Mouse (Mus musculus) midbrain, embryonic 13.5 days (tissue): ENCODE results near the gene Ppp2r5a. TPM values are rescaled to one million over a fixed set of nuclear protein-coding genes. Genes with fewer than 3 reads are reported as not detected.
A peak's percentile ranks its signal among the peaks of the same experiment; 100 is the strongest.

ENCODE experiments used
- ATAC-seq: fragments of 200-750 bp; cut with Nextera tagmentation; 2 replicates; pipeline ENCODE4 v1.8.0; 2017; ENCODE audit warnings: mild to moderate bottlenecking, moderate TSS enrichment, moderate library complexity
- H3K27ac ChIP-seq: fragments of 300-500 bp; sonication (generic); 2 replicates; pipeline ENCODE4 v1.5.1; 2015; ENCODE audit warnings: inconsistent platforms, mild to moderate bottlenecking, moderate library complexity
- H3K27me3 ChIP-seq: fragments of 300-500 bp; sonication (generic); 2 replicates; pipeline ENCODE4 v1.6.1; 2015; ENCODE audit warnings: mild to moderate bottlenecking, inconsistent platforms
- H3K36me3 ChIP-seq: fragments of 300-500 bp; sonication (generic); 2 replicates; pipeline ENCODE4 v1.6.1; 2015; ENCODE audit warnings: mild to moderate bottlenecking, inconsistent platforms
- H3K4me1 ChIP-seq: fragments of 300-500 bp; sonication (generic); replicated peaks from 2 replicates; pipeline ENCODE4 v1.6.1; 2015; ENCODE audit warnings: inconsistent platforms
- H3K4me2 ChIP-seq: fragments of 300-500 bp; sonication (generic); replicated peaks from 2 replicates; pipeline ENCODE4 v1.6.1; 2015; ENCODE audit warnings: moderate library complexity, mild to moderate bottlenecking, inconsistent platforms
- H3K4me3 ChIP-seq: fragments of 300-500 bp; sonication (generic); replicated peaks from 2 replicates; pipeline ENCODE4 v1.5.1; 2015; ENCODE audit warnings: mild to moderate bottlenecking, inconsistent platforms
- H3K9ac ChIP-seq: fragments of 300-500 bp; sonication (generic); replicated peaks from 2 replicates; pipeline ENCODE4 v1.6.1; 2015; ENCODE audit warnings: mild to moderate bottlenecking, inconsistent platforms
- H3K9me3 ChIP-seq: fragments of 300-500 bp; sonication (generic); 2 replicates; pipeline ENCODE4 v1.6.1; 2016; ENCODE audit warnings: mild to moderate bottlenecking, inconsistent platforms
- WGBS: fragments of 180-500 bp; shearing (Covaris S2); methylation state at CpG from one replicate; pipeline ENCODE4 v1.1.7; 2015; 5-methylcytosine and 5-hydroxymethylcytosine counted together
- polyA plus RNA-seq: library from polyadenylated mRNA; unstranded; fragments of >200 nt; fragmentation: Nextera tagmentation; extraction: Ambion mirVana; gene quantifications from 2 replicates; pipeline ENCODE4 v1.2.1, GENCODE M21; 2015

Gene Ppp2r5a
- polyA plus RNA-seq, 1 experiment from 2014 or later = 7.3 TPM

DNA sequence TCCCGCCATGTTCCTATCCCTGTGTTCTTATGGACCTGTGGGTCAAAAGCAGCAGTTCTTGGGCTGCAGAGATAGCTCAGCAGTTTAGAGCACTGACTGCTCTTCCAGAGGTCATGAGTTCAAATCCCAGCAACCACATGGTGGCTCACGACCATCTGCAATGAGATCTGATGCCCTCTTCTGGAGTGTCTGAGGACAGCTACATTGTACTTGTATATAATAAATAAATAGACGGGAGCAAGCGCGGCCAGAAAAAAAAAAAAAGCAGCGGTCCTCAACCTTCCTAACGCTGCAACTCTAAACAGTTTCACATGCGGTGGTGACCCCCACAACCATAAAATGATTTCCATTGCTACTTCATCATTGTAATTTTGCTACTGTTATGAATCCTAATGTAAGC lies 86.3 kb downstream of the Ppp2r5a start:
- ATAC-seq = no peak
- Histone ChIP-seq H3K27ac (no peak overlapping the region), H3K9ac (no peak overlapping the region), H3K4me3 (peak overlapping the region; percentile 66; the same call in 1 of the 2 replicates), H3K27me3 (no peaks in the 10 kb centered on the region), H3K9me3 (no peaks in the 10 kb centered on the region), H3K36me3 (no peaks in the 10 kb centered on the region), H3K4me1 (peaks cover 16% of the 10 kb centered on the region), H3K4me2 (peak overlapping the region; percentile 78)
- WGBS = 83% methylated on average over 8 of the region's 8 CpGs

DNA sequence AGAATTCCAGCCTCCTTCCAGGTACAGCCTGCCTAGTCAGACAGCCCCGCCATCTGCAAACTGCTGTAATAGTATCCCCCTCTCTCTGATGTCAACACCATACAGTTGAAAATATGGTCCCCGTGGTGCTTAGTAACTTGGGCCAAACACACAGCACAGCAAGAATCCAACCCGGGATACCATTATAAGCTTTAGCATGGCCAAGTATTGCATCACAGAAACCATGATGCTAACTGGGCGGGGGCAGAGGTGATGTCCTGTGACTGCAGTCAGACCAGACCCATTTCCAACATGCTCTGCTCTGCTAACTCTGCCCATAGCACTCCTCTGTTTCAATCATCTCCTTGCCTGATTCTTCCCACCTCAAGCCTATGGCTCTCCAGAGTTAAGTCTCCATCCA lies 89.1 kb downstream of the Ppp2r5a start:
- Histone ChIP-seq H3K36me3 (no peaks in the 10 kb centered on the region), H3K27ac (no peak overlapping the region), H3K4me2 (no peak overlapping the region), H3K9me3 (no peaks in the 10 kb centered on the region), H3K9ac (no peak overlapping the region), H3K4me3 (no peak overlapping the region), H3K27me3 (no peaks in the 10 kb centered on the region), H3K4me1 (peaks cover 16% of the 10 kb centered on the region)
- ATAC-seq = no peak
- 88% methylated on average over 4 of the region's 4 CpGs for WGBS

DNA sequence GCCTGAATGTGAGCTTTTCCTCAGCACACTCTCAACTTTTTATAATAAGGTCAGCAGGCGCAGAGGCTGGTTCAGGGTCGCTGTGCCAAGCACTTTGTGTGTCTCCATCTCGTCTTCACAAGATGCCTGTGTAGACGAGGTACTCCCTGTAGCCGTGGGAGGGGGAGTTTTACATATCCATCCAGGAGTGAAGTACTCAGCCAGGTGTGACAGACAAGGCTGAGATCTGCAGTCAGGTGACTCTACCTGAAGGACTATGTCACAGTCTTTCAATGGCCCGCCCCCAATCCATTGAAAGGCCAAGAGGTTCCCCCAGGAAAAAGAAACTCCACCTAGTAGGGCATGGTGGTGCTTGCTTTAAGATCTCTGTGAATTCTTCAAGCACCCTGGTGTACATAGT lies 89.9 kb downstream of the Ppp2r5a start:
- H3K4me1 ChIP-seq = peaks cover 16% of the 10 kb centered on the region
- H3K4me2 ChIP-seq = peak overlapping the region; percentile 53; the same call in 1 of the 2 replicates
- no peak for ATAC-seq
- H3K27ac ChIP-seq = no peak overlapping the region
- 81% methylated on average over 6 of the region's 6 CpGs for WGBS
- H3K27me3 ChIP-seq = no peaks in the 10 kb centered on the region
- no peak overlapping the region for H3K9ac ChIP-seq
- H3K4me3 ChIP-seq = no peak overlapping the region
- 0 out of 2 replicates have a peak, but pooled peaks cover 2% of the 10 kb centered on the region for H3K9me3 ChIP-seq
- peaks cover 2% of the 10 kb centered on the region; the same call in 1 of the 2 replicates for H3K36me3 ChIP-seq

DNA sequence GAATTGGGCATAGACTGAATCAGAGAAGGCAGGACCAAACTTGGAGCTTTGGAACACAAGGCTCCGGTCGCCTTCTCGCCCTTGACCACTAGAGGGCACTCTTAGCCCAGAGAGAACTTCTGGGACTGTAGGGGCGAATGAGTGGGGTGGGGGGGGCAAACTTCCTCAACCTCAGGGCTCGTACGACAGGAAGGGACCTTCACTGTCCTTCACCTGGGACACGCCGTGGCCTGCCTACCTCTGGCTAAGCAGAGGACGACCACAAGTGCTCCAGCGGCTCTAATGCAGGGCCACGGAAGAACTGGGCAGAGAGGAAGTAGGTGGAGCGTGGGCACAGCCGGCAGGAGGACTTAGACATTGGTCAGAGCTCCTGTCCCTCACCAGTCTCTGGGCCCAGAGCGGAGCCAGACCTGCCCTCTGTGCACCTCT lies 90.5 kb downstream of the Ppp2r5a start:
- H3K4me1 ChIP-seq = peaks cover 14% of the 10 kb centered on the region
- no peaks in the 10 kb centered on the region for H3K27me3 ChIP-seq
- ATAC-seq = peak; percentile 86
- H3K9ac ChIP-seq = 0 out of 2 replicates have a peak overlapping the region, but pooled peaks have one; percentile 33
- 1% methylated on average over 14 of the region's 14 CpGs for WGBS
- peak overlapping the region; percentile 47 for H3K4me3 ChIP-seq
- no peak overlapping the region for H3K27ac ChIP-seq
- peaks cover 8% of the 10 kb centered on the region; the same call in 1 of the 2 replicates for H3K36me3 ChIP-seq
- 0 out of 2 replicates have a peak, but pooled peaks cover 6% of the 10 kb centered on the region for H3K9me3 ChIP-seq
- peak overlapping the region; percentile 53 for H3K4me2 ChIP-seq

DNA sequence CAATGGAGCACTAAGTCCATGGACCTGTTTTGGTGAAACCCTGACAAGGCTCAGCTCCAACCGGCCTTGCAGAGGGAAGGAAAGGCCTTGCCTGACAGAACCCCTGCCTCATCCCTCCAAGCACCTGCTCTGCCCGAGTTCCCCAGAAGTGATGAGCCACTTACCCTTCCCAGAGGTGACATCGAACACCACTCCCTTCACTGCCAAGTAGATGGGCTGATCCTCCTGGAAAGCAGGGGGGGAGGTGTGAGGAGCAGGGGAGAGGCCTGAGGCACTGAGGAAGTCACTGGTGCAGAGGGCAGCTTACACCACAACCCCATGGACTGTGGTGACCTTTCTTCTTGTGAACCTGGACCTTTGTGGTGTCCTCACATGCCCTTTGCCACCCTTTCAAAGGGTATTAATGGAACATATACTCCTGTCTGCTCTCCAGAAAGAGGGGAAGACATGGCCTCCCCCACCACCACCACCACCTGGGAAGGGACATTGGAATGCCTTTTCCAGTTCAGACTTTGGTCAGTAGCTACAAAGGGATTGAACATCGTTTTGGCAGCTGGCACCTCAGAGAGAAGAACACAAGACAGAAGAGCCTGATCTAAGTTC lies 91.7 kb downstream of the Ppp2r5a start:
- H3K4me2 ChIP-seq = no peak overlapping the region
- no peaks in the 10 kb centered on the region for H3K27me3 ChIP-seq
- H3K9ac ChIP-seq = no peak overlapping the region
- no peak for ATAC-seq
- H3K4me3 ChIP-seq = no peak overlapping the region
- no peak overlapping the region for H3K27ac ChIP-seq
- H3K36me3 ChIP-seq = peaks cover 10% of the 10 kb centered on the region; the same call in 1 of the 2 replicates
- 70% methylated on average over 4 of the region's 4 CpGs for WGBS
- 0 out of 2 replicates have a peak, but pooled peaks cover 6% of the 10 kb centered on the region for H3K9me3 ChIP-seq
- peaks cover 7% of the 10 kb centered on the region for H3K4me1 ChIP-seq

DNA sequence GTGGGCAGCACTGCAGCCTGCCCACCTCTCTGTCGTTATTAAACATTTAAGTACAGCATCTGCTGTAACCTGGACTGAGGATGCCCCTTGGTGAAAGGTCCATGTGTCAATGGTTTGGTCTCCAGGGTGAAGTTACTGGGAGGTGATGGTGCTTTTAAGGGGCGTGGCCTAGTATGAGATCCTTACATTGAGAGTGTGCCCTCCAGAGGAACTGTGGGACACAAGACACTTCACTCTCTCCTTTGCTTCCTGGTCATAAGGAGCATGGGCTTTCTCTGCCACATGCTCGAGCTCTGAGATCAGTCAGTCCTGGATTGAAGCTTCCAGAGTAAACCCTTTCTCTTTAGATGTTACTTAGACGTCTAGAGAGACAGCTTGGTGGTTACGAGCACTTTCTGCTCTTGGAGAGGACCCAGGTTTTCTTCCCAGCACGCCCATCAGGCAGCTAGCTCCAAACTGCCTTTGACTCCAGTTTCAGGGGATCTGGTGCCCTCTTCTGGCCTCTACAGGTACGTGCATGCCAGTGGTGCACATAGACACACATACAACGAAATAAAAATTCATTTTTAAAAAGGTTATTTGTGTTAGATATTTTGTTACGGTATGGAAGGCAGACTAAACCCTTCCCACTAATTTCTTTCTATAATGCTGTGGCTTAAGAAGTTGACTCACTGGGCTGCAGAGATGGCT lies 95.2 kb downstream of the Ppp2r5a start:
- WGBS = 87% methylated on average over 9 of the region's 9 CpGs
- ATAC-seq = no peak
- 0 out of 2 replicates have a peak, but pooled peaks cover 6% of the 10 kb centered on the region for H3K9me3 ChIP-seq

DNA sequence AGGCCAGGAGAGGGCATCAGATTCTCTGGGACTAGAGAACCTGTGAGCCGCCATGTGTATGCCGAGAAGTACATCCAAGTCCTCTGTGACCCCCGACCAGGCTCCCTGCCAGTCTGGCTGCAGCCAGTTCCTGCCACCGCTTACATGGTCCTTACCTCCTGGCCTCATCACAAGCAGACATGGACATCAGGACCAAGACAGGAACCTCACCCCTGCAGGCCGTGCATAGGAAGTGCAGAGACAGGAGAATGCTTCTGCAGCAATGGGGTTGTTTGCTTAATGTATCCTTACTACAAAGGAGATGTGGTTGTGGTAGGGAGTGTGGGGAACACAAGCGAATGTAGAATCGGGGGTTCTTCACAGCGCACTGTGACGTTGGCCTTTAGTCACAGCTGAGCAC lies 96.8 kb downstream of the Ppp2r5a start:
- 93% methylated on average over 9 of the region's 9 CpGs for WGBS
- Histone ChIP-seq H3K36me3 (peaks cover 10% of the 10 kb centered on the region; the same call in 1 of the 2 replicates), H3K27me3 (no peaks in the 10 kb centered on the region), H3K4me2 (no peak overlapping the region), H3K27ac (no peak overlapping the region), H3K4me3 (no peak overlapping the region), H3K9ac (no peak overlapping the region), H3K4me1 (no peaks in the 10 kb centered on the region), H3K9me3 (0 out of 2 replicates have a peak, but pooled peaks cover 6% of the 10 kb centered on the region)
- no peak for ATAC-seq

More for the DNA sequence above, 95.2 kb downstream of the Ppp2r5a start:
- Histone ChIP-seq H3K9ac (no peak overlapping the region), H3K4me3 (no peak overlapping the region), H3K36me3 (peaks cover 10% of the 10 kb centered on the region; the same call in 1 of the 2 replicates), H3K4me2 (no peak overlapping the region), H3K4me1 (peaks cover 3% of the 10 kb centered on the region), H3K27ac (no peak overlapping the region), H3K27me3 (no peaks in the 10 kb centered on the region)

DNA sequence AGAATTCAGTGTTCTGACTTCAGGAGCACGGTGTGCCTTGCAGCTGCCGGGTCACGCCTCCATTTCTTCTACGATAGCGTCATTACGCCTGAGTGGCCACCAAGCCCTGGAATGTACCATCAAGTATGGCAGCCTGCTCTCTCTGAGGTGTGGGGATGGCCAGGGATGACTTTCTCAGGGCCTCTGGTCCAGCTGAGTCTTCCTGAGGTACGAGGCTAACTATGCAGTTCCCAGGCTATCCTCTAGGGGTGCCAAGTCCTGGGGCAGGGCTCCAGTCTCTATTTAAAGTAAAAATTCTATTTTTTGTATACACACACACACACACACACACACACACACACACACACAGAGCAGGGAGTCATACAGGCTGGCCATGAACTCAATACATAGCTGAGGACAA lies 97.5 kb downstream of the Ppp2r5a start:
- no peak for ATAC-seq
- Histone ChIP-seq H3K36me3 (peaks cover 10% of the 10 kb centered on the region; the same call in 1 of the 2 replicates), H3K27me3 (no peaks in the 10 kb centered on the region), H3K4me1 (no peaks in the 10 kb centered on the region), H3K4me2 (no peak overlapping the region), H3K9ac (no peak overlapping the region), H3K27ac (no peak overlapping the region), H3K4me3 (no peak overlapping the region), H3K9me3 (0 out of 2 replicates have a peak, but pooled peaks cover 6% of the 10 kb centered on the region)
- WGBS = 60% methylated on average over 7 of the region's 7 CpGs

DNA sequence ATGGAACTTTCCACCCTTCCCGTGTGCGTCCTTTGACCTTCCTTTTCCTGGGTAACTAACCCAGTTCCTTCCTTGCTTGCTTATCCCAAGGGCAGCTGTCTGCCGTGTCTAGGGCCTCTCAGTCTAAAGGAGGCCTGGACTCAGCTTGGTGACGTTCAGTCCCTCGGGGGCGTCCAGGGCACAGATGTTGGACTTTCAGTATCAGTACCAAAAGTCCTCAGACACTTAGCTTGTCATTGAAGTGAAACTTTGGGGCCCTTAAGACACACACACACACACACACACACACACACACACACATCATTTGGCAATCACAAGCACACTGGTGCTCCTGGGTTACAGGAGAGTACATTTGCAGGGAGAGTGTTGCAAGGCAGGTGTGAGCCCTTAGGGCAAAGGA lies 98.9 kb downstream of the Ppp2r5a start:
- Histone ChIP-seq H3K27ac (no peak overlapping the region), H3K36me3 (peaks cover 10% of the 10 kb centered on the region; the same call in 1 of the 2 replicates), H3K9ac (no peak overlapping the region), H3K27me3 (no peaks in the 10 kb centered on the region), H3K4me2 (no peak overlapping the region), H3K4me3 (no peak overlapping the region), H3K4me1 (no peaks in the 10 kb centered on the region), H3K9me3 (0 out of 2 replicates have a peak, but pooled peaks cover 6% of the 10 kb centered on the region)
- no peak for ATAC-seq
- 80% methylated on average over 6 of the region's 6 CpGs for WGBS

DNA sequence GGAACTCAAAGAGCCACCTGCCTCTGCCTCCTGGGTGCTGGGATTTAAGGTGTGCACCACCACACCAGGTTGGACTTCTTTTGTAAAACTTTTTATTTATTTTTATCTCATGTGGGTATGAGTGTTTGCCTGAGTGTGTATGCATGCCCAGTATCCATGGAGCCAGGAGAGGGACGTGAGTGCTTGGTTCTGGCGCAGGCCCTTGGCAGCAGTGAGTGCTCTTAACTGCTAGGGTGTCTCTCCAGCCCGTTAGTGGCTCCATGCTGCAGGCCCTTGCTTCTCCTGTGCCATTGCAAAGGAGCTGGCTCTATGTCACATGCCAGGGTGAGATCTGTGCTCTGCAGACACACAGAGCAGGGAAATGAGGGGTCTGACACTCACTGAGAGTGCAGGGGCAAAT lies 99.3 kb downstream of the Ppp2r5a start:
- WGBS = 71% methylated on average over 3 of the region's 3 CpGs

More for the DNA sequence above, 99.3 kb downstream of the Ppp2r5a start:
- no peak for ATAC-seq
- no peak overlapping the region for H3K27ac ChIP-seq
- peaks cover 10% of the 10 kb centered on the region; the same call in 1 of the 2 replicates for H3K36me3 ChIP-seq
- H3K4me2 ChIP-seq = no peak overlapping the region
- 0 out of 2 replicates have a peak, but pooled peaks cover 6% of the 10 kb centered on the region for H3K9me3 ChIP-seq
- H3K9ac ChIP-seq = no peak overlapping the region
- no peaks in the 10 kb centered on the region for H3K4me1 ChIP-seq
- H3K27me3 ChIP-seq = no peaks in the 10 kb centered on the region
- H3K4me3 ChIP-seq = no peak overlapping the region
